Mouse (Mus musculus): ENCODE measurements around the gene Slfn1.

GRCm38 (mm10) chr11:83124906-83125305 lies 8.3 kb downstream of the Slfn1 start:
- no peak for TF ChIP-seq POLR2A (IDR thresholded peaks at IDR 0.05; ENCODE audit: insufficient read depth, low read depth, low read length)
- no peak for TF ChIP-seq CTCF (IDR thresholded peaks at IDR 0.05; ENCODE audit: insufficient read depth, low read depth, low read length)
